Mouse (Mus musculus) thymus, postnatal 4 days (tissue): ENCODE data around the gene Nyap2.
A peak's percentile ranks its signal among the peaks of the same experiment; 100 is the strongest.
"Not testable (repeated sequence)": the region's sequence is repeated elsewhere in the genome, so short reads cannot be mapped to it uniquely, and the experiment has no call there.

Source experiments
- DNase-seq: peaks from one replicate; pipeline ENCODE4 v3.0.0; 2021

Gene Nyap2

DNA sequence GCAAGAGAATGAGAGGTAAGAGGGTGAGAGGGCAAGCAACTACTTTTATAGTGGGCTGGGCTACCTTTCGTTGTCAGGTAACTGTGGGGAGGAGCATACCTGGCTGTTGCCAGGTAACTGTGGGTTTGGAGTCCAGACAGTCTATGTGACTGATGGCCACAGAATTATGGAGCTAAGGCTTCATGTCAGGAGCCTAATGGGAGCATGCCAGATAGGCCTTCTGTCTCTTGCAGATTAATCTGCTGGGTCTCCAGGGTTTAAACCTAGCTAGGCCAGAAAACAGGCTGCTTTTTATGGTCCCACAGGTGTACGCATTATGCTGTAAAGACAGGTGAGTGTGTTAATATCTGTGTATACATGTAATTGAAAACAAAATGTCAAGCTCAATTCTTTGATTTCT, 132.8 kb downstream of the Nyap2 start:
- DNase-seq: no peak

DNA sequence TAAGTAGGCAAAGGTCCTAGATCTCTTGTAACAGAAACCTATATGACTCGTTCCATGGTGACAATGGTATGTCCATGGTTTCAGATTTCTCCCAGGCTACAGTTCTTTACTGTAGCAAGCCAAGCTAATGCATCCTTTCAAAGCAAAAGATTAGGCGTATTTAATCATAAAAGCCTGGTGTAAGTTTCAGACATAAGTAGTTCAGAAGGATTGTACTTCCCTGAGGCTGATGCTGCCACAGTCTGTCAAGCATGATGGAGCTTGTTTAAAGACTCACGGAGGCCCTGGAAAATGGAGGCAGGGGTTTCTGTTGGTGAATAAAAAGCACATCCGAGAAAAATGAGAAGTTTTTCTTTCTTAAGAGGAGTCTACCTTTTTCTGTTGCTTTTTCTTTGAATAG, 134.7 kb downstream of the Nyap2 start:
- no peak for DNase-seq

DNA sequence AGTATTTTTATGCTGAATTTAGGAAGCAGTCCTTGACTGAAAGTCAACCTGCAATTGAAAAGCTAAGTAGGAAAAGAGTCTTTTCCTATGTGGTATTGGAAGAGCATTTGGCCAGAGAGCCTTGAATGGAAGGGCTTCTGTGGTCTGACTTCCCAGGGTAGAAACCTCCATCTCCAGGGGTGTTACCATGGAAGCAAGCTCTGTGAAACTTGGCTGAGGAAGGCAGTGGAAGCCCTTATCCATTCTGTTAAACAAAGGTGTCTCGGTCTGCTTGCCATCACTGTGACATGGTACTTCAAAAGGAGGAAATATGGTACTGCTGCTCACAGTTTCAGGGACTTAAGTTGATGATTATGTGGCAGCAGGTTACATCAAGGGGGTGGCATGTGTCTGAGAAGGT, 143.0 kb downstream of the Nyap2 start:
- DNase-seq: no peak

- no peak for DNase-seq
Measured at GRCm38 (mm10) chr1:81231759-81232406, 155.1 kb downstream of the Nyap2 start.

DNA sequence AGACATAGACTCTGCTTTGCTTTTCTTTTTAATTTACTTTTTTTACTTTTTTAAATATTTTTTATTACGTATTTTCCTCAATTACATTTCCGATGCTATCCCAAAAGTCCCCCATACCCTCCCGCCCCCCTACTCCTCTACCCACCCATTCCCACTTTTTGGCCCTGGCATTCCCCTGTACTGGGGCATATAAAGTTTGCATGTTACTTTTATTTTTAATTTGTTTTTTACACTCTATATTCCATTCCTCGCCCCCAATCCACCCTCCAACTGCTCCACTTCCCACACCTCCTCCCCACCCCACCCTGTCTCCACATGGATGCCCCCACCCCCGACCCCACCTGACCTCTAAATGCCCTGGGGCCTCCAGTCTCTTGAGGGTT, 155.6 kb downstream of the Nyap2 start:
- DNase-seq: not testable (repeated sequence)

- DNase-seq: no peak
Measured at GRCm38 (mm10) chr1:81248447-81249205, 171.9 kb downstream of the Nyap2 start.

DNA sequence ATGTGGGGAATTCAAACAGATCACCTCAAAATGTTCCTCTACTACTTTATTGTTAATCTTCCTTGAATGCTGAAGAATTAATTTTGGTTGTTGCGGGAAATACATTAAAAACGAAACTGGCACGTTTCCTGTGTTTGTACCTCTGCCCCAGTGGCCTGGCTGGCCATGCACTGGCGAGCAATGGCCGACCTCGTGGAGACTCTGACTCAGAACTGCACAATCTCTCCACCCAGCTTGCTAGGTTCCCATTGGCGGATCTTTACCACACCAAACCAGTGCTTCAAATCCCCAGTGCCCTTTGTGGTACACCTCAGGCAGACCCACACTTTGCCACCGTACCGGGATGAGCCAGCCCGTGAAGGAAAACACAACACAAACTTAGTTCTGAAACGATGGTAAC, 173.3 kb downstream of the Nyap2 start:
- no peak for DNase-seq

DNA sequence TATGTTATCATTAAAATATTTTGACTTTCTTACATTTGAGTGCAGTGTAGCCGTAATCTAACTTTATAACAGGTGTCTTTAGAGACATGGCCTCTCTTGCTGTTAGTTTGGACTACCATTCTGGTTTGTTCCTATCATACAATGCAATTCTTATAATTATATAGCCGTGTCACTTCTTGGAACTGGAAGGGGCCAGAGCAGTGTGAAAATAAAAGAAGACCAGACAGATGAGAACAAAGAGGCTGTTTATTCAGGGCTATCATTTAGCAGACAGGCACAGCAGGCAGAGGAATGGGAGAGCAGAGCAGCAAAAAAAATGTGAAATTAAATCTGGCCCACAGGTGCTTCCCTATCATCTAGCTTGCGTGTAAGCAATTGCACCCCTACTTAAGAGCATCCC, 189.7 kb downstream of the Nyap2 start:
- DNase-seq: no peak

GRCm38 (mm10) chr1:81280978-81281377, 204.2 kb downstream of the Nyap2 start:
- peak; percentile 24 for DNase-seq

DNA sequence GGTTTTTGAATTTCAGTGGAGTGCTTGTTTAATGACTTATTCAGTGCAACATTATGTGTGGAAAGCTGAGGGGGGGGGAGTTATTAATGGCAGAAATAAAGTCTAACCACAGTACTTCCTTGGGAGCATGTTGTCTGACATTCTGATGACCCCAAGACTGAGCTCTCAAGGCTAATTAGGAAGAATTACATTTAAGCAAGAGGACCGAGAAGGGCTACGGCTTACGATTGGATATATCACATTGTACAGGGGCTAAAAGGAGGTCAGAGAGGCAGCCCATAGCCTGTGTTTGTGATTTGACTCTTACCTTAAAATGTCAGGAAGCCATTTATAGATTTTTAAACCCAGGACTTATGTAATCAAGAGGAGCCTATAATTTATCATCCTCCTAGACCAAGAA, 208.9 kb downstream of the Nyap2 start:
- DNase-seq: no peak

DNA sequence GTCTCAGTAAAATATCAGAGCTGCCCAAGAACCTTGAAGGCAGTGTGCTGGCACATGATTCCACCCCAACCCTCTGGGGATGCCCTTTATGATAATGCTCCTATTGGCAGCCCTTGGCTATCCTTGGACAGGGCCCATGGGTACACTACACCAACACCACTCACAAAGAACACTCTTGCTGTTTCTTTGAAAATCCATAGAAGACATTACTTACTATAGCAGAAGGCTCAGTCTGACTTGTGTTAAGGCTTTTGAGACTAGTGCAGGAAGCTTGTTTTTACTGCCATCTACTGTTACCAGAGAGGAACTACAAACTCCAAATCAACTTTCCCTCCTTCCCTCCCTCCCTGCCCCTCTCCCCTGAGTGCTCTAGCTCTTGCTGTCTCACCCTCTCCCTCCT, 210.3 kb downstream of the Nyap2 start:
- no peak for DNase-seq

DNA sequence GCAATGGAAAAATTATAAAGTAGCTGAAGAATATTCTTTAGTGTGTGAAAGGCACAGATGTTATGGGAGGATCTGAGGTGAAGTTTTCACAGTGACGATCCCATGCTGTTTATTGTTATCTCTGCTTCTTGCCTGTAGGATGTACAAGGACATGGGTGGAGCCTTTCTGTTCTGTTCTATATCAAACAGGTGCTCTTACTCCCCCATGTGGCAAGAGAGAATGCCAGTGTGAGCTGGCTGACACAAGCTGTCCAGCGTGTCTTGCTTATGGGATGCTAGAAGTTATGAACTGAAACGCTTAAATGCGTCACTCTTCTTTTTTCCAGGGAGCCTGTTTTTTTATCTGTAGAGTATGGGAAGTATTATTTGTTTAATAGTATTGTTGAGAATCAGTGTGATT, 224.0 kb downstream of the Nyap2 start:
- peak; percentile 15 for DNase-seq

DNA sequence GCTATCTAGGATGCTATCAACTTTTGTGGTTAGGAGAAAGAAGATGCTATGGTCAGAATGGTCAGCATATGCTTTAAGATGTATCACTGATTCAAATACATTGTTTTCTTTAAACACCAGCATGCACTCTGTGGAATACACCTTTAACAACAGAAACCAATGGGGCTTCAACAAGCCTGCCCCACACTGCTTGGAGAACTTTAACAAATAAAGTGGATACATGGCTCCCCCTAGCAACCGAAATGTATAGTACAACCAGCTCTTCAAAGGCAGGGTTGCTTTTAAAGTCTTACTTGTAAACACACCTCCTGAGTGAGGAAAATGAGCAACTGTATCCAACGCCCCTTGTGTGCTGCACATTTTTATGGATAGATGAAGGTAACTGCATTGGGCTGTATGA, 224.9 kb downstream of the Nyap2 start:
- peak; percentile 42 for DNase-seq

GRCm38 (mm10) chr1:81303389-81303788, 226.6 kb downstream of the Nyap2 start:
- DNase-seq: peak; percentile 9

GRCm38 (mm10) chr1:81307407-81307806, 230.7 kb downstream of the Nyap2 start:
- no peak for DNase-seq

DNA sequence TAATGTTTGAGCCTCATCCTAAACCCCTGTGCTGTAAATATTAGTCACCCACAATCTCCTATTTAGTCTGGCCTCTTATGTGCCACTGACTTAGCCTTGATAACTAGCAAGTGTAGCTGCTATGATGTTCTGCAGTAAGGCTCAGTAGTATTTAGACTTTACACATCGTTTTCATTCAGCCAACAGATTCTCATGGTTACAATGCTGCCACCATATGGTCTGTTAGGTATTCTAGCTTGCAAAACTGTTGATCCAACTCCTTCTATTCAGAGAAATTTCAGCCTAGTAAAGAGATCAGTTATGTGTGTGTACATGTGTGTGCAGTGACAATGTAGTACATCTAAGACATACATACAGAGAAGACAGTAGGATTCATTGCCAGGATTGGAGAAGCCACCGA, 231.2 kb downstream of the Nyap2 start:
- no peak for DNase-seq

DNA sequence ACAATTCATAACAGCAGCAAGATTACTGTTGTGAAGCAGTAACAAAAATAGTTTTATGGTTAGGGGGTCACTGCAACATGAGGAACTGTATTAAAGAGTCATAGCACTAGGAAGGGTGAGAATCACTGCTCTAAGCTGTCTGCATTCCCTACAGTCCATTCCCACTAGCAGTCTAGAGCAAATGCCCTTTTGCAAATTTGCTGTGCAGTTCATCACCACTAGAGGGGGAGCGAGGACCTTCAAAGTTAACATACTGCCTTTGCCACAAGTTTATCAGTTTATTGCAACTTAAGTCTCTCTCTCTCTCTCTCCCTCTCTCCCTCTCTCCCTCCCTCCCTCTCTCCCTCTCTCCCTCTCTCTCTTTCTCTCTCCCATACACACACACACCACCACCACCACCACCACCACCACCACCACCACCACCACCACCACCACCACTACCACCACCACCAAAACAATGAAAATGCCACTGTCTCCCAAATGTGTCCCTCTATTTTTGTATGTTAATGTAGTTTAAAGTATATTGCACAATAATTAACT, 233.4 kb downstream of the Nyap2 start:
- peak; percentile 59 for DNase-seq

GRCm38 (mm10) chr1:81316403-81316994, 239.7 kb downstream of the Nyap2 start:
- peak; percentile 77 for DNase-seq

GRCm38 (mm10) chr1:81316995-81317413, 240.3 kb downstream of the Nyap2 start:
- no peak for DNase-seq

GRCm38 (mm10) chr1:81387722-81388121, 311.0 kb downstream of the Nyap2 start:
- DNase-seq: no peak
